Mouse (Mus musculus) thymus, postnatal 10 days (tissue): ENCODE measurements around the gene Arhgap10.
A peak's percentile ranks its signal among the peaks of the same experiment; 100 is the strongest.
"Not testable (repeated sequence)": the region's sequence is repeated elsewhere in the genome, so short reads cannot be mapped to it uniquely, and the experiment has no call there.

Source experiments
- DNase-seq, 2 experiments: peaks; one replicate each; pipeline ENCODE4 v3.0.0; 2021; ENCODE audit warnings: low spot score in 2 of 2

Gene Arhgap10

GRCm38 (mm10) chr8:77343335-77343734 lies 174.4 kb downstream of the Arhgap10 start:
- no peak for DNase-seq

- DNase-seq = no peak
Measured at GRCm38 (mm10) chr8:77342144-77342543, 175.6 kb downstream of the Arhgap10 start.

- no peak for DNase-seq
Measured at GRCm38 (mm10) chr8:77341329-77341728, 176.4 kb downstream of the Arhgap10 start.

GRCm38 (mm10) chr8:77340046-77340747 lies 177.6 kb downstream of the Arhgap10 start:
- DNase-seq = no peak

- DNase-seq = no peak
Measured at GRCm38 (mm10) chr8:77337272-77337671, 180.5 kb downstream of the Arhgap10 start.

- DNase-seq = no peak
Measured at GRCm38 (mm10) chr8:77331180-77331579, 186.6 kb downstream of the Arhgap10 start.

GRCm38 (mm10) chr8:77330304-77330703 lies 187.4 kb downstream of the Arhgap10 start:
- DNase-seq = no peak

GRCm38 (mm10) chr8:77329783-77330182 lies 188.0 kb downstream of the Arhgap10 start:
- DNase-seq = no peak

GRCm38 (mm10) chr8:77328473-77328872 lies 189.3 kb downstream of the Arhgap10 start:
- no peak for DNase-seq

GRCm38 (mm10) chr8:77327326-77327725 lies 190.4 kb downstream of the Arhgap10 start:
- DNase-seq = no peak

GRCm38 (mm10) chr8:77322727-77323126 lies 195.0 kb downstream of the Arhgap10 start:
- not testable (repeated sequence) for DNase-seq

GRCm38 (mm10) chr8:77321901-77322300 lies 195.9 kb downstream of the Arhgap10 start:
- no peak for DNase-seq

GRCm38 (mm10) chr8:77318590-77318989 lies 199.2 kb downstream of the Arhgap10 start:
- no peak for DNase-seq

- DNase-seq = no peak
Measured at GRCm38 (mm10) chr8:77317771-77318170, 200.0 kb downstream of the Arhgap10 start.

GRCm38 (mm10) chr8:77313003-77313402 lies 204.8 kb downstream of the Arhgap10 start:
- DNase-seq = no peak

GRCm38 (mm10) chr8:77311762-77312161 lies 206.0 kb downstream of the Arhgap10 start:
- DNase-seq = no peak

- no peak for DNase-seq
Measured at GRCm38 (mm10) chr8:77310541-77310940, 207.2 kb downstream of the Arhgap10 start.

- DNase-seq = no peak
Measured at GRCm38 (mm10) chr8:77310026-77310425, 207.7 kb downstream of the Arhgap10 start.

GRCm38 (mm10) chr8:77294599-77294998 lies 223.2 kb downstream of the Arhgap10 start:
- DNase-seq = no peak

- peak; percentile 29 to 48 for DNase-seq
Measured at GRCm38 (mm10) chr8:77292649-77293048, 225.1 kb downstream of the Arhgap10 start.

- DNase-seq = no peak
Measured at GRCm38 (mm10) chr8:77292120-77292519, 225.6 kb downstream of the Arhgap10 start.

GRCm38 (mm10) chr8:77288492-77288891 lies 229.3 kb downstream of the Arhgap10 start:
- DNase-seq = no peak

- no peak for DNase-seq
Measured at GRCm38 (mm10) chr8:77288065-77288464, 229.7 kb downstream of the Arhgap10 start.

GRCm38 (mm10) chr8:77284473-77284872 lies 233.3 kb downstream of the Arhgap10 start:
- DNase-seq = no peak
